Mouse (Mus musculus) neutrophil, adult 5-6 weeks (primary cell): ENCODE data around the gene Zfp740. TPM values are rescaled to one million over a fixed set of nuclear protein-coding genes. Genes with fewer than 3 reads are reported as not detected.
A peak's percentile ranks its signal among the peaks of the same experiment; 100 is the strongest.

Experiments used
- ATAC-seq: fragments of 151-379, 151-347 bp; 2 replicates; pipeline ENCODE4 v1.8.0; 2017; ENCODE audit warnings: mild to moderate bottlenecking, moderate TSS enrichment; ENCODE audit not compliant: insufficient number of reproducible peaks, poor library complexity, low FRiP score, severe bottlenecking; ENCODE audit errors: extremely low read depth
- total RNA-seq: library from RNA; stranded (forward); fragments of 200-1000 nt; gene quantifications from 2 replicates; pipeline ENCODE4 v1.2.3, GENCODE M21; 2017

Gene Zfp740
- total RNA-seq, 1 experiment from 2014 or later: 118 TPM

GRCm38 (mm10) chr15:102244306-102245191 lies 41.5 kb downstream of the Zfp740 start:
- no peak for ATAC-seq

- no peak for ATAC-seq
Measured at GRCm38 (mm10) chr15:102245461-102245881, 42.4 kb downstream of the Zfp740 start.

GRCm38 (mm10) chr15:102245891-102246741 lies 43.1 kb downstream of the Zfp740 start:
- peak; percentile 47 for ATAC-seq

GRCm38 (mm10) chr15:102246866-102247251 lies 43.8 kb downstream of the Zfp740 start:
- peak; percentile 21; the same call in 1 of the 2 replicates for ATAC-seq

GRCm38 (mm10) chr15:102247252-102248130 lies 44.4 kb downstream of the Zfp740 start:
- no peak for ATAC-seq

GRCm38 (mm10) chr15:102248131-102248811 lies 45.2 kb downstream of the Zfp740 start:
- ATAC-seq: no peak

- no peak for ATAC-seq
Measured at GRCm38 (mm10) chr15:102248812-102249191, 45.8 kb downstream of the Zfp740 start.

GRCm38 (mm10) chr15:102249251-102249691 lies 46.2 kb downstream of the Zfp740 start:
- no peak for ATAC-seq

- no peak for ATAC-seq
Measured at GRCm38 (mm10) chr15:102249967-102250366, 46.9 kb downstream of the Zfp740 start.

GRCm38 (mm10) chr15:102250521-102250920 lies 47.5 kb downstream of the Zfp740 start:
- no peak for ATAC-seq

GRCm38 (mm10) chr15:102255547-102256255 lies 52.7 kb downstream of the Zfp740 start:
- ATAC-seq: no peak

GRCm38 (mm10) chr15:102256431-102257201 lies 53.6 kb downstream of the Zfp740 start:
- ATAC-seq: no peak

GRCm38 (mm10) chr15:102257202-102258075 lies 54.4 kb downstream of the Zfp740 start, which contains the start of gene Rarg:
TSS of gene Rarg (minus strand) at chr15:102257517.
- no peak for ATAC-seq

GRCm38 (mm10) chr15:102258076-102258470 lies 55.0 kb downstream of the Zfp740 start:
- ATAC-seq: no peak

- ATAC-seq: no peak
Measured at GRCm38 (mm10) chr15:102258581-102259253, 55.7 kb downstream of the Zfp740 start.
